Mouse (Mus musculus): ENCODE results near the gene Mindy4b-ps. TPM values are rescaled to one million over a fixed set of nuclear protein-coding genes. Genes with fewer than 3 reads are reported as not detected.

Gene Mindy4b-ps
- polyA plus RNA-seq, 1 experiment from 2014 or later, result not detected

GRCm38 (mm10) chr3:58826266-58826665 is 4.2 kb upstream of the Mindy4b-ps start:
- Histone ChIP-seq H3K4me1 (ENCODE audit: insufficient read depth, low read length) (no peaks in the 10 kb centered on the region), H3K9me3 (ENCODE audit: low read length) (no peaks in the 10 kb centered on the region), H3K9ac (replicated peaks; ENCODE audit: low read length) (no peak overlapping the region), H3K4me3 (ENCODE audit: low read length) (no peak overlapping the region), H3K27ac (ENCODE audit: low read length) (no peak overlapping the region), H3K4me2 (replicated peaks; ENCODE audit: low read depth, low read length) (no peak overlapping the region), H3K27me3 (ENCODE audit: insufficient read depth, low read length) (no peaks in the 10 kb centered on the region), H3K36me3 (ENCODE audit: insufficient read depth, low read length) (no peaks in the 10 kb centered on the region)
- 35% methylated on average over 4 of the region's 4 CpGs for WGBS
- no peak for ATAC-seq (ENCODE audit: low FRiP score, low TSS enrichment)

- ATAC-seq (ENCODE audit: low FRiP score, low TSS enrichment), result no peak
- Histone ChIP-seq H3K4me2 (replicated peaks; ENCODE audit: low read depth, low read length) (no peak overlapping the region), H3K9me3 (ENCODE audit: low read length) (no peaks in the 10 kb centered on the region), H3K36me3 (ENCODE audit: insufficient read depth, low read length) (no peaks in the 10 kb centered on the region), H3K27me3 (ENCODE audit: insufficient read depth, low read length) (no peaks in the 10 kb centered on the region), H3K4me3 (ENCODE audit: low read length) (no peak overlapping the region), H3K9ac (replicated peaks; ENCODE audit: low read length) (no peak overlapping the region), H3K27ac (ENCODE audit: low read length) (no peak overlapping the region), H3K4me1 (ENCODE audit: insufficient read depth, low read length) (no peaks in the 10 kb centered on the region)
- 36% methylated on average over 6 of the region's 6 CpGs for WGBS
Measured at GRCm38 (mm10) chr3:58817337-58817736, 4.8 kb downstream of the Mindy4b-ps start.

DNA sequence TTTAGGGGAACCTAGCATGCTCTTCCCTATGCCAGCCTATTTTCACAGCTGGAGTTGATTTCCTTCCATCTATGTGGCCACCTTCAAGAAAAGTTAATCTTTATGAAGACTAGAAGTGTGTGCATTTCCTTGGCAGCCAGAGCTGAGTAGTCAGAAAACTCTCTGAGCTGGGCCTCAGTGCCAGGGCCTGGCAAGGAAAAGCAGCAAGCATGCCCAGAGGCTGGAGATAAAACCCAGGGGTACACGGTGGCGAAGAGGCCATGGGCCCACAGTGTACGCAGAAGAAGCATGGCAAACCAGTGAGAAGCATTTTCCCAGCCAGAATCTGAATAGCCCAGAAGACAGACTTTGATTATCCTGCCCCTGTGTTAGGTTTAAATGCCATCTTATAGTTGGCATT is 7.9 kb downstream of the Mindy4b-ps start:
- Histone ChIP-seq H3K36me3 (ENCODE audit: insufficient read depth, low read length) (no peaks in the 10 kb centered on the region), H3K4me1 (ENCODE audit: insufficient read depth, low read length) (no peaks in the 10 kb centered on the region), H3K27me3 (ENCODE audit: insufficient read depth, low read length) (no peaks in the 10 kb centered on the region), H3K4me3 (ENCODE audit: low read length) (no peak overlapping the region), H3K9ac (replicated peaks; ENCODE audit: low read length) (no peak overlapping the region), H3K4me2 (replicated peaks; ENCODE audit: low read depth, low read length) (no peak overlapping the region), H3K27ac (ENCODE audit: low read length) (no peak overlapping the region), H3K9me3 (ENCODE audit: low read length) (no peaks in the 10 kb centered on the region)
- no peak for ATAC-seq (ENCODE audit: low FRiP score, low TSS enrichment)
- WGBS, result 90% methylated on average over 3 of the region's 3 CpGs

- Histone ChIP-seq H3K27me3 (ENCODE audit: insufficient read depth, low read length) (no peaks in the 10 kb centered on the region), H3K36me3 (ENCODE audit: insufficient read depth, low read length) (no peaks in the 10 kb centered on the region), H3K4me2 (replicated peaks; ENCODE audit: low read depth, low read length) (no peak overlapping the region), H3K4me1 (ENCODE audit: insufficient read depth, low read length) (no peaks in the 10 kb centered on the region), H3K9ac (replicated peaks; ENCODE audit: low read length) (no peak overlapping the region), H3K4me3 (ENCODE audit: low read length) (no peak overlapping the region), H3K27ac (ENCODE audit: low read length) (no peak overlapping the region), H3K9me3 (ENCODE audit: low read length) (no peaks in the 10 kb centered on the region)
- 18% methylated on average over 11 of the region's 11 CpGs for WGBS
- ATAC-seq (ENCODE audit: low FRiP score, low TSS enrichment), result peak; percentile 42; the same call in 1 of the 2 replicates
Measured at GRCm38 (mm10) chr3:58810353-58810752, 11.8 kb downstream of the Mindy4b-ps start.

DNA sequence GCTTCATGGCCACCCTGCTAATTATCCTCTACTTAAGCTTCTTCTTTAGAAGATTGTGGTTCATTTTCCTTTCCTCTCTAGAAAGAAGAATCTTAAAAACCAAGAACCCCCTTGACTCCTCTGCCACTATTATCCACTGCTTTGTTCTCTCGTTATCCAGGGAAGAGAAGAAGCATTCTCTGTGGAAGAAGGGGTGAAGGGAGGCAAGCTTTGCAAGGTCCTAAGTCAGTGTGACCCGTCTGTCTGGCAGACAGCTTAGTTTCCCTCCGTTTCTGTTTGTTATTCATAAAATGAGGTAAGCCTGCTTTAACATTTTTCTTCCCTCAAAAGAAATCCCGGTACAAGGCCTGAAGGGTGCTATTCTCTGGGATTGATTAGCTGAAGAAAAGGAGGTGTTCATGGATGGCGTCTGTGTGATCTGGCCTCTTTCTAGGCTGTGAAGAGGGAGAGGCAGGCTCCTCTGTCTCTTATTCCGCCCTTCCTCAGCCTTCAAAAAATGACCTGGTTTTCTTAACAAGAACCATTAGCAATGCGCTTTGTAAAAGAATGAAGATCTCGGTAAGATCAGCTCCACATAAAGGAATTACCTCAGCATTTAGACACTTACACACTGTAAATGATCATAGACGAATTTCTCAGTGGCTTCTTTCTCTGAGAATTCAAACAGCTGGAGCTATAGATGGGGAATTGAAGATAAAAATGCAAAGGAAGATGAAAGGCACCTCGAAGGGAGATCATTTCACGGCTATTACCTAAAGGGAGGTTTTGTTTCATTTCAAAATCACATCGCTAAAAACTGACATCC is 12.8 kb downstream of the Mindy4b-ps start:
- WGBS, result 59% methylated on average over 12 of the region's 12 CpGs
- Histone ChIP-seq H3K36me3 (ENCODE audit: insufficient read depth, low read length) (no peaks in the 10 kb centered on the region), H3K9me3 (ENCODE audit: low read length) (no peaks in the 10 kb centered on the region), H3K9ac (replicated peaks; ENCODE audit: low read length) (no peak overlapping the region), H3K4me1 (ENCODE audit: insufficient read depth, low read length) (no peaks in the 10 kb centered on the region), H3K27ac (ENCODE audit: low read length) (no peak overlapping the region), H3K27me3 (ENCODE audit: insufficient read depth, low read length) (no peaks in the 10 kb centered on the region), H3K4me3 (ENCODE audit: low read length) (no peak overlapping the region), H3K4me2 (replicated peaks; ENCODE audit: low read depth, low read length) (no peak overlapping the region)
- ATAC-seq (ENCODE audit: low FRiP score, low TSS enrichment), result no peak

- Histone ChIP-seq H3K36me3 (ENCODE audit: insufficient read depth, low read length) (no peaks in the 10 kb centered on the region), H3K27me3 (ENCODE audit: insufficient read depth, low read length) (no peaks in the 10 kb centered on the region), H3K4me1 (ENCODE audit: insufficient read depth, low read length) (no peaks in the 10 kb centered on the region), H3K4me2 (replicated peaks; ENCODE audit: low read depth, low read length) (no peak overlapping the region), H3K9ac (replicated peaks; ENCODE audit: low read length) (no peak overlapping the region), H3K27ac (ENCODE audit: low read length) (no peak overlapping the region), H3K9me3 (ENCODE audit: low read length) (no peaks in the 10 kb centered on the region), H3K4me3 (ENCODE audit: low read length) (no peak overlapping the region)
- no peak for ATAC-seq (ENCODE audit: low FRiP score, low TSS enrichment)
- 87% methylated on average over 5 of the region's 5 CpGs for WGBS
Measured at GRCm38 (mm10) chr3:58808636-58809035, 13.5 kb downstream of the Mindy4b-ps start.

DNA sequence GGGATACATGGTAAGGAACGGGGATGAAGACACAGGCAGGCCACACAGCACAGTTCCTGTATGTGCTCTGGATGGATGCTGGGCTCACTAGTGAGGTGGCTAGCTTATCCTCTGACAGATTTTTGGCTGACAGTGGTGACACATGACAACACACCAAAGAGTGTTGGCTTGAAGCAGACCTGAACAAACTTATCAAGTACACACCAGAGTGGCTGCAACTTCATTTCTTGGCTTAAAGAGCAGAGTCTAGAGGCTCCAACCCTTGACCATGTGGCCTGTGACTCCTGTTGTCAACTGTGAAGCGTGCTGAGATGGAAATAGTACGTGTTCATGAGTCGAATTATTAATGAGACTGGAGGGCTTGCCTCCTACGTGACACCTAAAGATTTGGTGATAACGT is 17.4 kb downstream of the Mindy4b-ps start:
- no peak overlapping the region for H3K4me2 ChIP-seq (replicated peaks; ENCODE audit: low read depth, low read length)
- WGBS, result 83% methylated on average over 6 of the region's 6 CpGs
- H3K4me3 ChIP-seq (ENCODE audit: low read length), result no peak overlapping the region
- no peak for ATAC-seq (ENCODE audit: low FRiP score, low TSS enrichment)
- no peak overlapping the region for H3K9ac ChIP-seq (replicated peaks; ENCODE audit: low read length)
- H3K27ac ChIP-seq (ENCODE audit: low read length), result no peak overlapping the region
- H3K27me3 ChIP-seq (ENCODE audit: insufficient read depth, low read length), result no peaks in the 10 kb centered on the region
- H3K36me3 ChIP-seq (ENCODE audit: insufficient read depth, low read length), result no peaks in the 10 kb centered on the region
- H3K4me1 ChIP-seq (ENCODE audit: insufficient read depth, low read length), result no peaks in the 10 kb centered on the region
- no peaks in the 10 kb centered on the region for H3K9me3 ChIP-seq (ENCODE audit: low read length)

GRCm38 (mm10) chr3:58798676-58799075 is 23.4 kb downstream of the Mindy4b-ps start:
- no peak overlapping the region for H3K27ac ChIP-seq (ENCODE audit: low read length)
- no peaks in the 10 kb centered on the region for H3K27me3 ChIP-seq (ENCODE audit: insufficient read depth, low read length)
- H3K4me1 ChIP-seq (ENCODE audit: insufficient read depth, low read length), result no peaks in the 10 kb centered on the region
- no peak overlapping the region for H3K4me3 ChIP-seq (ENCODE audit: low read length)
- H3K4me2 ChIP-seq (replicated peaks; ENCODE audit: low read depth, low read length), result no peak overlapping the region
- H3K9ac ChIP-seq (replicated peaks; ENCODE audit: low read length), result no peak overlapping the region
- WGBS, result 81% methylated on average over 4 of the region's 4 CpGs
- H3K36me3 ChIP-seq (ENCODE audit: insufficient read depth, low read length), result no peaks in the 10 kb centered on the region
- no peak for ATAC-seq (ENCODE audit: low FRiP score, low TSS enrichment)
- no peaks in the 10 kb centered on the region for H3K9me3 ChIP-seq (ENCODE audit: low read length)

DNA sequence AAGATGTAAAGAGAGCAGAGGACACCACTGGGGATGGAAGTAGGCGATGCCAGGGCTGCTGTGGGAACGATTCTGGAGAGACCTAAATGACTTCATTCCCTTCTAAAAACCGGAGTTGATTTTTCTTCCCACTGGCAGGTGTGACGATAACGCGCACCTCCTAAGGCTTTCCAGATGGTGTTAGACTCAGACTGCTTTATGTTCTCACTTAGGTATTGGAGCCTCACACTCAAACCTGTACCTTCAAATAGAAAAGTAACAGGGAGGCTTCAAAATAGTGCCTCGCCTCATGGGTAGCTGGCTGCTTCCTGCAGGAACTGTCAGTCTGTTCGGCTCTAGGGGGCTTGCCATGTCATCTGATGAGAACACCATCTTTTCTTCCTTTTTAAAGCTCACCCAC is 23.9 kb downstream of the Mindy4b-ps start:
- no peak overlapping the region for H3K4me3 ChIP-seq (ENCODE audit: low read length)
- H3K4me1 ChIP-seq (ENCODE audit: insufficient read depth, low read length), result no peaks in the 10 kb centered on the region
- no peak overlapping the region for H3K27ac ChIP-seq (ENCODE audit: low read length)
- H3K36me3 ChIP-seq (ENCODE audit: insufficient read depth, low read length), result no peaks in the 10 kb centered on the region
- no peak for ATAC-seq (ENCODE audit: low FRiP score, low TSS enrichment)
- H3K9ac ChIP-seq (replicated peaks; ENCODE audit: low read length), result no peak overlapping the region
- H3K27me3 ChIP-seq (ENCODE audit: insufficient read depth, low read length), result no peaks in the 10 kb centered on the region
- no peaks in the 10 kb centered on the region for H3K9me3 ChIP-seq (ENCODE audit: low read length)
- H3K4me2 ChIP-seq (replicated peaks; ENCODE audit: low read depth, low read length), result no peak overlapping the region
- 86% methylated on average over 8 of the region's 8 CpGs for WGBS

DNA sequence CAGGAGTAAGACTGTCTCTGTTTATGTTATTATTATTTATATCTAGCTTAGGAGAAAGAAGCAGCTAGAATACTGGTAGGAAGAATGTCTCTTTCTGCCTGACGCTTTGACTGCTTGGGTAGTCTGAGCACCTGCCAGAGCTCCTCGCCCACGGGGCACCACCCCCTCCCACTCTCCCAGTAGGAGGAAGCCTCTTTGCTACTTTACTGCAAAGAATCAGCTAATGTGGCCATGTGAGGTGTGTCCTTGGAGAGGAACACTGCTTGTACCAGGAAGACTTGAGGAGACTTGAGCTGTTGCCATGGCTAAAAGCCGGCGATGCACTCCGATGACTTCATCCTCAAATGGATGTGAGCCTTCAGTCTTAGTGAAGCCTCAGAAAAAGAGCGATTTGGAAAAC is 32.6 kb downstream of the Mindy4b-ps start:
- WGBS, result 73% methylated on average over 7 of the region's 7 CpGs
- Histone ChIP-seq H3K27ac (ENCODE audit: low read length) (no peak overlapping the region), H3K9me3 (ENCODE audit: low read length) (no peaks in the 10 kb centered on the region), H3K36me3 (ENCODE audit: insufficient read depth, low read length) (no peaks in the 10 kb centered on the region), H3K4me3 (ENCODE audit: low read length) (no peak overlapping the region), H3K27me3 (ENCODE audit: insufficient read depth, low read length) (no peaks in the 10 kb centered on the region), H3K4me2 (replicated peaks; ENCODE audit: low read depth, low read length) (no peak overlapping the region), H3K9ac (replicated peaks; ENCODE audit: low read length) (no peak overlapping the region), H3K4me1 (ENCODE audit: insufficient read depth, low read length) (no peaks in the 10 kb centered on the region)
- no peak for ATAC-seq (ENCODE audit: low FRiP score, low TSS enrichment)

Measured in kidney, embryonic 16.5 days (tissue).